Mouse (Mus musculus) heart, adult 2 months (tissue): Measurements from ENCODE around the gene Rab6b. TPM values are rescaled to one million over a fixed set of nuclear protein-coding genes. Genes with fewer than 3 reads are reported as not detected.
"Not testable (repeated sequence)": the region's sequence is repeated elsewhere in the genome, so short reads cannot be mapped to it uniquely, and the experiment has no call there.

ENCODE experiments used
- DNase-seq, 2 experiments: peaks; one replicate each; pipeline ENCODE4 v3.0.0; 2021
- H3K27ac ChIP-seq: fragments of 200-600 bp; 2 replicates; pipeline ENCODE4 v1.8.1; 2022
- H3K27me3 ChIP-seq: fragments of 200-500 bp; 2 replicates; pipeline ENCODE4 v1.6.1; 2012; ENCODE audit warnings: mild to moderate bottlenecking, low read length, inconsistent platforms, mixed read lengths; ENCODE audit not compliant: control insufficient read depth, insufficient read depth
- H3K36me3 ChIP-seq: fragments of 200-500 bp; 2 replicates; pipeline ENCODE4 v1.6.1; 2012; ENCODE audit warnings: low read length, inconsistent platforms; ENCODE audit not compliant: control insufficient read depth, insufficient read depth
- H3K4me1 ChIP-seq: fragments of 200-500 bp; 2 replicates; pipeline ENCODE4 v1.6.1; 2011; ENCODE audit warnings: low read length; ENCODE audit not compliant: control insufficient read depth, insufficient read depth
- H3K4me3 ChIP-seq: fragments of 200-600 bp; 2 replicates; pipeline ENCODE4 v1.8.1; 2022
- H3K79me2 ChIP-seq: fragments of 200-500 bp; replicated peaks from 2 replicates; pipeline ENCODE4 v1.6.1; 2012; ENCODE audit warnings: mild to moderate bottlenecking, inconsistent platforms, low read length, moderate library complexity, mixed read lengths; ENCODE audit not compliant: control insufficient read depth, insufficient read depth
- H3K9ac ChIP-seq: fragments of 200-500 bp; 2 replicates; pipeline ENCODE4 v1.6.1; 2012; ENCODE audit warnings: low read depth, mild to moderate bottlenecking, control low read depth, inconsistent platforms, low read length, mixed read lengths
- CTCF ChIP-seq: fragments of 200-600 bp; IDR thresholded peaks from 2 replicates; pipeline ENCODE4 v1.8.1; 2022; ENCODE audit warnings: antibody characterized with exemption, mild to moderate bottlenecking, moderate library complexity
- EP300 ChIP-seq: fragments of 200-500 bp; IDR thresholded peaks from 2 replicates; pipeline ENCODE4 v1.6.1; 2011; ENCODE audit warnings: low read depth, low read length, control low read depth; ENCODE audit not compliant: insufficient read depth
- POLR2A ChIP-seq: fragments of 200-500 bp; IDR thresholded peaks from 2 replicates; pipeline ENCODE4 v1.6.1; 2011; ENCODE audit warnings: mild to moderate bottlenecking, low read depth, low read length, control low read depth; ENCODE audit not compliant: insufficient read depth
- WGBS: fragments of 180-500 bp; shearing (Covaris S2); methylation state at CpG from one replicate; pipeline ENCODE4 v1.1.7; 2018; 5-methylcytosine and 5-hydroxymethylcytosine counted together
- intact Hi-C: fragments of 180-260 bp; cut with DNase I; formaldehyde crosslinking; loops from one replicate; pipeline ENCODE4 v1.15.1; 2025
- polyA plus RNA-seq: library from polyadenylated mRNA; depleted of rRNA; stranded (reverse); fragments of >200 nt; gene quantifications from 2 replicates; pipeline ENCODE4 v1.2.3, GENCODE M21; 2012
- total RNA-seq, 2 experiments: library from RNA; stranded (reverse); gene quantifications; 2 replicates each; pipeline ENCODE4 v1.2.3; 2021

Rab6b gene
- total and polyA plus RNA-seq, 3 experiments: 0.76 to 1.6 (median 1.4) TPM

GRCm38 (mm10) chr9:103149074-103149799 is 37.6 kb downstream of the Rab6b start:
- no peak overlapping the region for H3K4me3 ChIP-seq
- no peaks in the 10 kb centered on the region for H3K27me3 ChIP-seq
- DNase-seq: no peak
- H3K9ac ChIP-seq: no peak overlapping the region
- H3K36me3 ChIP-seq: no peaks in the 10 kb centered on the region
- H3K4me1 ChIP-seq: no peaks in the 10 kb centered on the region
- no peaks in the 10 kb centered on the region for H3K79me2 ChIP-seq
- WGBS: 71% methylated on average over 12 of the region's 12 CpGs
- H3K27ac ChIP-seq: no peak overlapping the region
- intact Hi-C loops: no loop called here
- TF ChIP-seq POLR2A: no peak
- TF ChIP-seq CTCF: no peak
- no peak for TF ChIP-seq EP300

GRCm38 (mm10) chr9:103153286-103153685 is 41.7 kb downstream of the Rab6b start:
- Histone ChIP-seq H3K27me3 (no peaks in the 10 kb centered on the region; the same call in 1 of the 2 replicates), H3K9ac (no peak overlapping the region), H3K36me3 (no peaks in the 10 kb centered on the region), H3K27ac (no peak overlapping the region), H3K4me3 (no peak overlapping the region), H3K79me2 (no peaks in the 10 kb centered on the region), H3K4me1 (no peaks in the 10 kb centered on the region)
- no peak for DNase-seq
- 77% methylated on average over 5 of the region's 5 CpGs for WGBS
- intact Hi-C loops: no loop called here
- TF ChIP-seq POLR2A (no peak), CTCF (no peak), EP300 (no peak)

- H3K36me3 ChIP-seq: no peaks in the 10 kb centered on the region
- H3K79me2 ChIP-seq: no peaks in the 10 kb centered on the region
- intact Hi-C loops: no loop called here
- no peaks in the 10 kb centered on the region; the same call in 1 of the 2 replicates for H3K27me3 ChIP-seq
- DNase-seq: no peak
- H3K4me1 ChIP-seq: no peaks in the 10 kb centered on the region
- H3K4me3 ChIP-seq: no peak overlapping the region
- 71% methylated on average over 2 of the region's 2 CpGs for WGBS
- no peak overlapping the region for H3K27ac ChIP-seq
- no peak overlapping the region for H3K9ac ChIP-seq
- no peak for TF ChIP-seq POLR2A
- TF ChIP-seq EP300: no peak
- no peak for TF ChIP-seq CTCF
Measured at GRCm38 (mm10) chr9:103154568-103154967, 43.0 kb downstream of the Rab6b start.

- H3K4me3 ChIP-seq, H3K36me3 ChIP-seq, H3K9ac ChIP-seq, H3K27ac ChIP-seq, DNase-seq, intact Hi-C loops, H3K79me2 ChIP-seq, H3K4me1 ChIP-seq, H3K27me3 ChIP-seq: not testable (repeated sequence)
- 77% methylated on average over 7 of the region's 7 CpGs for WGBS
Measured at GRCm38 (mm10) chr9:103155158-103155557, 43.6 kb downstream of the Rab6b start.

- Histone ChIP-seq H3K79me2 (no peaks in the 10 kb centered on the region), H3K4me1 (no peaks in the 10 kb centered on the region), H3K36me3 (no peaks in the 10 kb centered on the region), H3K4me3 (no peak overlapping the region), H3K9ac (no peak overlapping the region), H3K27ac (no peak overlapping the region), H3K27me3 (no peaks in the 10 kb centered on the region)
- intact Hi-C loops: no loop called here
- DNase-seq: no peak
- no peak for TF ChIP-seq EP300
- TF ChIP-seq CTCF: no peak
- TF ChIP-seq POLR2A: no peak
- 71% methylated on average over 15 of the region's 15 CpGs for WGBS
Measured at GRCm38 (mm10) chr9:103163806-103164205, 52.2 kb downstream of the Rab6b start.

- H3K27ac ChIP-seq: no peak overlapping the region
- H3K4me1 ChIP-seq: no peaks in the 10 kb centered on the region
- H3K4me3 ChIP-seq: no peak overlapping the region
- 91% methylated on average over 6 of the region's 6 CpGs for WGBS
- no peak for DNase-seq
- no peaks in the 10 kb centered on the region for H3K79me2 ChIP-seq
- H3K36me3 ChIP-seq: no peaks in the 10 kb centered on the region
- intact Hi-C loops: no loop called here
- H3K9ac ChIP-seq: no peak overlapping the region
- no peak for TF ChIP-seq EP300
- TF ChIP-seq POLR2A: no peak
- TF ChIP-seq CTCF: no peak
- no peaks in the 10 kb centered on the region for H3K27me3 ChIP-seq
Measured at GRCm38 (mm10) chr9:103168046-103168445, 56.5 kb downstream of the Rab6b start.

- Histone ChIP-seq H3K36me3 (no peaks in the 10 kb centered on the region), H3K79me2 (no peaks in the 10 kb centered on the region), H3K9ac (no peak overlapping the region), H3K27me3 (no peaks in the 10 kb centered on the region), H3K4me3 (no peak overlapping the region), H3K4me1 (no peaks in the 10 kb centered on the region), H3K27ac (no peak overlapping the region)
- WGBS: 69% methylated on average over 7 of the region's 7 CpGs
- no peak for DNase-seq
- TF ChIP-seq EP300 (no peak), POLR2A (no peak), CTCF (no peak)
- intact Hi-C loops: no loop called here
Measured at GRCm38 (mm10) chr9:103168771-103169170, 57.2 kb downstream of the Rab6b start.
